Mouse (Mus musculus) kidney, adult 10 weeks (tissue): ENCODE measurements around the gene Plcxd2. TPM values are rescaled to one million over a fixed set of nuclear protein-coding genes. Genes with fewer than 3 reads are reported as not detected.

Experiments
- polyA plus RNA-seq: library from polyadenylated mRNA; stranded (reverse); fragments of 350-450 nt; fragmentation: Illumina TruSeq; extraction: RNeasy Lipid Tissue Mini Kit (QIAGEN cat#74804); gene quantifications from one replicate; pipeline ENCODE4 v1.2.3, GENCODE M21; 2014; ENCODE audit warnings: low read depth, low replicate concordance

Plcxd2 gene
- 5.5 TPM for polyA plus RNA-seq

GRCm38 (mm10) chr16:46010153-46010905, at the start of gene Plcxd2:
Plcxd2 (minus strand) TSS chr16:46010218.

GRCm38 (mm10) chr16:45953394-45953793, 56.6 kb downstream of the Plcxd2 start, which contains the start of gene Phldb2:
Phldb2 (minus strand) TSS chr16:45953598.

Other genes starting within 250 kb of the Plcxd2 start
- 206 TPM for gene Phldb2, start 56.6 kb downstream of the Plcxd2 start, polyA plus RNA-seq
- gene Cd96, start 110.0 kb upstream of the Plcxd2 start, polyA plus RNA-seq: not detected
- gene Gm4737, start 144.9 kb upstream of the Plcxd2 start, polyA plus RNA-seq: 9.0 TPM